Mouse (Mus musculus): Measurements from ENCODE around the gene Emc3. TPM values are rescaled to one million over a fixed set of nuclear protein-coding genes. Genes with fewer than 3 reads are reported as not detected.

Emc3 gene
- polyA plus RNA-seq, 1 experiment from 2014 or later: 88.5 TPM

- Histone ChIP-seq H3K27ac (no peak overlapping the region), H3K36me3 (no peaks in the 10 kb centered on the region), H3K9ac (no peak overlapping the region), H3K4me1 (peaks cover 23% of the 10 kb centered on the region), H3K27me3 (replicated peaks) (peaks cover 5% of the 10 kb centered on the region; the same call in 1 of the 2 replicates), H3K4me2 (no peak overlapping the region), H3K9me3 (no peaks in the 10 kb centered on the region), H3K4me3 (replicated peaks) (no peak overlapping the region)
- no peak for ATAC-seq (ENCODE audit: insufficient read depth, low FRiP score, low read depth)
- WGBS: 56% methylated on average over 2 of the region's 2 CpGs
Observed at GRCm38 (mm10) chr6:113473246-113473645, 58.2 kb downstream of the Emc3 start.

- peaks cover 5% of the 10 kb centered on the region; the same call in 1 of the 2 replicates for H3K27me3 ChIP-seq (replicated peaks)
- H3K9me3 ChIP-seq: no peaks in the 10 kb centered on the region
- WGBS: 61% methylated on average over 10 of the region's 10 CpGs
- no peak overlapping the region for H3K9ac ChIP-seq
- H3K4me2 ChIP-seq: peak overlapping the region; percentile 64
- peak overlapping the region; percentile 32; the same call in 1 of the 2 replicates for H3K4me3 ChIP-seq (replicated peaks)
- peaks cover 23% of the 10 kb centered on the region for H3K4me1 ChIP-seq
- H3K27ac ChIP-seq: peak overlapping the region; percentile 66; the same call in 1 of the 2 replicates
- ATAC-seq (ENCODE audit: insufficient read depth, low FRiP score, low read depth): peak; percentile 10; the same call in 1 of the 2 replicates
- no peaks in the 10 kb centered on the region for H3K36me3 ChIP-seq
Observed at GRCm38 (mm10) chr6:113472061-113472460, 59.4 kb downstream of the Emc3 start.

- Histone ChIP-seq H3K4me3 (replicated peaks) (peak within 1 kb of the TSS; percentile 32), H3K9me3 (no peaks in the 10 kb centered on the region), H3K36me3 (no peaks in the 10 kb centered on the region), H3K27ac (peak within 1 kb of the TSS; percentile 66), H3K4me2 (peak within 1 kb of the TSS; percentile 64), H3K4me1 (peaks cover 23% of the 10 kb centered on the region), H3K27me3 (replicated peaks) (peaks cover 5% of the 10 kb centered on the region; the same call in 1 of the 2 replicates), H3K9ac (peak within 1 kb of the TSS; percentile 45; the same call in 1 of the 2 replicates)
- peak; percentile 70 for ATAC-seq (ENCODE audit: insufficient read depth, low FRiP score, low read depth)
- 22% methylated on average over 12 of the region's 12 CpGs for WGBS
Observed at GRCm38 (mm10) chr6:113471297-113471936, 60.0 kb downstream of the Emc3 start, which contains the start of gene Il17rc. TSS of gene Il17rc (plus strand) at chr6:113471427.

GRCm38 (mm10) chr6:113469432-113469831 lies 62.0 kb downstream of the Emc3 start:
- H3K27ac ChIP-seq: no peak overlapping the region
- no peaks in the 10 kb centered on the region for H3K9me3 ChIP-seq

GRCm38 (mm10) chr6:113469021-113469420 lies 62.4 kb downstream of the Emc3 start:
- no peaks in the 10 kb centered on the region for H3K36me3 ChIP-seq
- no peak overlapping the region for H3K27ac ChIP-seq
- no peaks in the 10 kb centered on the region for H3K9me3 ChIP-seq
- peaks cover 23% of the 10 kb centered on the region for H3K4me1 ChIP-seq
- peak overlapping the region; percentile 76 for H3K4me2 ChIP-seq
- peaks cover 5% of the 10 kb centered on the region; the same call in 1 of the 2 replicates for H3K27me3 ChIP-seq (replicated peaks)
- 6% methylated on average over 9 of the region's 9 CpGs for WGBS
- peak overlapping the region; percentile 36 for H3K4me3 ChIP-seq (replicated peaks)
- 0 out of 2 replicates have a peak overlapping the region, but pooled peaks have one; percentile 1 for H3K9ac ChIP-seq
- ATAC-seq (ENCODE audit: insufficient read depth, low FRiP score, low read depth): peak; percentile 27; the same call in 1 of the 2 replicates

More at GRCm38 (mm10) chr6:113469432-113469831, 62.0 kb downstream of the Emc3 start:
- Histone ChIP-seq H3K4me2 (peak overlapping the region; percentile 76), H3K4me1 (peaks cover 23% of the 10 kb centered on the region), H3K9ac (peak overlapping the region; percentile 1; the same call in 1 of the 2 replicates), H3K36me3 (no peaks in the 10 kb centered on the region), H3K4me3 (replicated peaks) (peak overlapping the region; percentile 36), H3K27me3 (replicated peaks) (peaks cover 5% of the 10 kb centered on the region; the same call in 1 of the 2 replicates)
- 2% methylated on average over 31 of the region's 31 CpGs for WGBS
- ATAC-seq (ENCODE audit: insufficient read depth, low FRiP score, low read depth): peak; percentile 64; the same call in 1 of the 2 replicates

- Histone ChIP-seq H3K9ac (no peak overlapping the region), H3K36me3 (no peaks in the 10 kb centered on the region), H3K4me3 (replicated peaks) (no peak overlapping the region), H3K4me2 (peak overlapping the region; percentile 76; the same call in 1 of the 2 replicates), H3K27ac (no peak overlapping the region), H3K27me3 (replicated peaks) (peaks cover 5% of the 10 kb centered on the region; the same call in 1 of the 2 replicates), H3K4me1 (peaks cover 23% of the 10 kb centered on the region), H3K9me3 (no peaks in the 10 kb centered on the region)
- WGBS: 71% methylated on average over 3 of the region's 3 CpGs
- ATAC-seq (ENCODE audit: insufficient read depth, low FRiP score, low read depth): no peak
Observed at GRCm38 (mm10) chr6:113468512-113468911, 62.9 kb downstream of the Emc3 start.

- 56% methylated on average over 5 of the region's 5 CpGs for WGBS
- Histone ChIP-seq H3K9ac (no peak overlapping the region), H3K4me2 (no peak overlapping the region), H3K27me3 (replicated peaks) (peaks cover 5% of the 10 kb centered on the region; the same call in 1 of the 2 replicates), H3K9me3 (no peaks in the 10 kb centered on the region), H3K27ac (no peak overlapping the region), H3K4me1 (peaks cover 9% of the 10 kb centered on the region), H3K36me3 (no peaks in the 10 kb centered on the region), H3K4me3 (replicated peaks) (no peak overlapping the region)
- no peak for ATAC-seq (ENCODE audit: insufficient read depth, low FRiP score, low read depth)
Observed at GRCm38 (mm10) chr6:113465602-113466001, 65.8 kb downstream of the Emc3 start.

Small RNA genes within 50 kb of the gene (microRNA-seq; reads per million reads assigned to microRNA genes)
- gene Gm23365: not detected

Other genes starting within 250 kb of the Emc3 start
- 0.22 and 0.23 TPM in 2 replicates for gene Cpne9, start 249.3 kb downstream of the Emc3 start, polyA plus RNA-seq (2015; fragmentation: Nextera tagmentation; extraction: Ambion mirVana)
- gene Brpf1, start 224.5 kb downstream of the Emc3 start, polyA plus RNA-seq (2015; fragmentation: Nextera tagmentation; extraction: Ambion mirVana): 15.9 and 17.6 TPM in 2 replicates
- gene Ogg1, start 204.7 kb downstream of the Emc3 start, polyA plus RNA-seq (2015; fragmentation: Nextera tagmentation; extraction: Ambion mirVana): 13.1 and 13.3 TPM in 2 replicates
- 92.7 and 94.4 TPM in 2 replicates for gene Camk1, start 187.7 kb downstream of the Emc3 start, polyA plus RNA-seq (2015; fragmentation: Nextera tagmentation; extraction: Ambion mirVana)
- gene Tada3, start 153.8 kb downstream of the Emc3 start, polyA plus RNA-seq (2015; fragmentation: Nextera tagmentation; extraction: Ambion mirVana): 44.1 and 44.2 TPM in 2 replicates
- gene Arpc4, start 153.5 kb downstream of the Emc3 start, polyA plus RNA-seq (2015; fragmentation: Nextera tagmentation; extraction: Ambion mirVana): 362 and 387 TPM in 2 replicates
- 2.9 and 3.2 TPM in 2 replicates for gene Ttll3, start 142.4 kb downstream of the Emc3 start, polyA plus RNA-seq (2015; fragmentation: Nextera tagmentation; extraction: Ambion mirVana)
- 15.9 and 20.8 TPM in 2 replicates for gene Rpusd3, start 112.3 kb downstream of the Emc3 start, polyA plus RNA-seq (2015; fragmentation: Nextera tagmentation; extraction: Ambion mirVana)
- gene Cidec, start 95.9 kb downstream of the Emc3 start, polyA plus RNA-seq (2015; fragmentation: Nextera tagmentation; extraction: Ambion mirVana): 2.3 and 3.8 TPM in 2 replicates
- 84.2 and 91.1 TPM in 2 replicates for gene Jagn1, start 89.1 kb downstream of the Emc3 start, polyA plus RNA-seq (2015; fragmentation: Nextera tagmentation; extraction: Ambion mirVana)
- gene Il17re, start 73.2 kb downstream of the Emc3 start, polyA plus RNA-seq (2015; fragmentation: Nextera tagmentation; extraction: Ambion mirVana): 16.8 and 18.2 TPM in 2 replicates
- gene Il17rc, start 60.2 kb downstream of the Emc3 start, polyA plus RNA-seq (2015; fragmentation: Nextera tagmentation; extraction: Ambion mirVana): 26.4 and 26.7 TPM in 2 replicates
- gene Creld1, start 48.4 kb downstream of the Emc3 start, polyA plus RNA-seq (2015; fragmentation: Nextera tagmentation; extraction: Ambion mirVana): 23.2 and 23.3 TPM in 2 replicates
- gene Prrt3, start 29.7 kb downstream of the Emc3 start, polyA plus RNA-seq (2015; fragmentation: Nextera tagmentation; extraction: Ambion mirVana): 0.40 and 0.54 TPM in 2 replicates
- 8.1 and 9.7 TPM in 2 replicates for gene Fancd2, start within 50 bp of the Emc3 start, polyA plus RNA-seq (2015; fragmentation: Nextera tagmentation; extraction: Ambion mirVana)
- gene Fancd2os, start 69.1 kb upstream of the Emc3 start, polyA plus RNA-seq (2015; fragmentation: Nextera tagmentation; extraction: Ambion mirVana): 0.23 TPM in 1 of 2 replicates, not detected in the other
- 199 and 202 TPM in 2 replicates for gene Brk1, start 73.1 kb upstream of the Emc3 start, polyA plus RNA-seq (2015; fragmentation: Nextera tagmentation; extraction: Ambion mirVana)
- 39.5 and 43.6 TPM in 2 replicates for gene Vhl, start 92.3 kb upstream of the Emc3 start, polyA plus RNA-seq (2015; fragmentation: Nextera tagmentation; extraction: Ambion mirVana)
- 8.0 and 10.0 TPM in 2 replicates for gene Irak2, start 106.8 kb upstream of the Emc3 start, polyA plus RNA-seq (2015; fragmentation: Nextera tagmentation; extraction: Ambion mirVana)
- gene Tatdn2, start 165.4 kb upstream of the Emc3 start, polyA plus RNA-seq (2015; fragmentation: Nextera tagmentation; extraction: Ambion mirVana): 0.81 and 0.99 TPM in 2 replicates
- gene Ghrl, start 188.2 kb upstream of the Emc3 start, polyA plus RNA-seq (2015; fragmentation: Nextera tagmentation; extraction: Ambion mirVana): 57.1 and 57.5 TPM in 2 replicates
- 234 and 251 TPM in 2 replicates for gene Sec13, start 209.1 kb upstream of the Emc3 start, polyA plus RNA-seq (2015; fragmentation: Nextera tagmentation; extraction: Ambion mirVana)